Mouse (Mus musculus): ENCODE data around the gene Pdia2.
A peak's percentile ranks its signal among the peaks of the same experiment; 100 is the strongest.

Gene Pdia2

DNA sequence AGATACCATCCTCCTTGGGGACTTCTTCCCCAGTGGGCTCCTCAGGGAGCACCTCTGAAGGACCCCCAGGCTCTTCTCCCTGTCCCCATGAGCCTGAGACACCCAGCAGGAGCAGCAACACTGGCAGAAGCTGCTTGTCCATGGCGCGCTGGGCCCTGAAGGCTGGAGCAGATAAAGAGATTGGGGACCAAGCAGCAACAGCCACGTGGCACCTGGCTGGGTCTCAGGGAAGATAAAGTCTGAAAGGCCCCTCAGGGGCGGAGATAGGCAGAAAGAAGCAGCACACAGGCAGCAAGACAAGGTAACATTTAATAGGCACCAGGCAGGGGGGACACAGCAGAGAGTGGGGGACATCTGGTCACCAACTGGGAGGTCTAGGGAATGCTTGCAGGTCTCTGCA lies at the start of gene Pdia2:
Pdia2 (minus strand) TSS at position 196 of the 400 bp plus-strand sequence.
- no peak for DNase-seq

DNA sequence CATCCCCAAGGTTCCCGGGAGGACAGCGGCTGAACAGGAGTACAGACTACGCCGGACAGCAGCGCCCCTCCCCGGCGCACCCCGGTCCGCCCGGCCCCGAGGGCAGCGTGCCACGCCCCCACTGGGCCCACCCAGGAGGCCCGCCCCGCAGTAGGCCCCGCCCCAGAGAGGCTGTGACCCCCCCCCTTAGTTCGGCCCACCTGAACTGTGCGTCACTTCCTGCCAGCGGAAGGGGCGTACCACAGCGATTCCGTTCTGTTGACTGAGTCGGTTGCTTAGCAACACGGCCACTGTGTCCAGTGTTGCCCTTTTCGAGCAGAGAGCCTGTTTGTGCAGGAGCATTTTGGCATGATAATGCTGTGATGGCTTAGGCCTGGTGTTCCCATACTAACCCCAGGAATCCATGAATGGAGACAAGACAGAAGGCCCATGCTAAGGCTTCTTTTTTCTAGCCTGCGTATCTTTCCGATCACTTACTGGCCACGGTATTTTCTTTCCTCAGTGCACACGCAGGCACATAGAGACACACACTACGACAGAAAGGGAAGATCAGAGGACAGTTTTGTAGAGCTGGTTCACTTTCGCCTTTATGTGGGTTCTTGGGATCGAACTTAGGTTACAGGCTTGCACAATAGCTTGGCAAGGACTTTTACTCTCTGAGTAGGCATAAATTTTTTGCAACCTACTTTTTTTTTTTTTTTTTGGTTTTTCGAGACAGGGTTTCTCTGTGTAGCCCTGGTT lies 45.4 kb upstream of the Pdia2 start, which contains the start of gene Fam234a:
Fam234a (minus strand) TSS at position 142 of the 741 bp plus-strand sequence.
- peak; percentile 98 for DNase-seq

DNA sequence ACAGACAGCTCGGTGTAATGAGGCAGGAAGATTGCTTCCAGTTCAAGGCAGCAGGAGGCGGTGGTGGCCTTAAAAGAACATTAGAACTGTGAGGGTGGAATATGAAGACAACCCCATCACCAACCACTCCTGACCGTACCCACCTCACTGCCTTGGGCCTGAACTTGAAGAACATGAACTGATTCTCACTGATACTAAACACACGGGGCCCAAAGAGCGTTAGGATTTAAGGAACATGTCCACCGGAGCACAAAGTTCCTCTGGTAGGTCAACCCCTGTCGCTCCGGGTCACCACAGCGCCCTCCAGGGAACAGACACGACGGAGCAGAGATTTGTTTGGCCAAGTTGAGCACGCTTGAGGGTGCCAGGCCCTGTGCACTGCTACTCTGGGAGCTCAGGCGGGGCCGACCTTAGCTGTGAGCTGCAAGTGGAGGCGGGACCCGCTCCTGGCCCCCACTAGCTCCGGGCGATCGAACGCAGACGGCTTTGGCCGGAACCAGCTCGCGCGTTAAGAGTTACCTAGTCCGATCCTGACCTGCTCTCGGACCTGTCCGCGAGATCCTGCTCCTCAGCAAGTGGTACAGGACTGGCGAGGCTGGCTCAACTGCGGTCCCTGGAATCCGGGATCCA lies 44.7 kb upstream of the Pdia2 start:
- peak; percentile 87 for DNase-seq

DNA sequence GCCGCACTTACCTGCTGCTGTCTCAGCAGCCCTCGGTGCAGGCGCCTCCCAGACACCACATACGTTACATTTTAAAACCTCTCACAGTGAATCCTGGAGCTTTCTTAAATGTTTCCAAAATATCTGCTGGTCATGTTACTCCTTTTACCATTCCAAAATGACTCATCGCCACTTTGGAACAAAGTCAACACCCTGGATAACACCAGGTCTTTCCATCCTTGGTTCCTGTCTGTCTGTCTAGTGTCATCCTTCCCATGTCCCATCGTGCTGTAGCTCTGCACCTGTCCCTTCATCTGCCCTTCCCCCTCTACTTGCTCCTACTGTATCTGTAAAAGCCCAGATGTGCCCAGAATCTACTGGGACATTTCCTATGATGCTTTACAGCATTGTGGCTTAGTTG lies 42.1 kb upstream of the Pdia2 start:
- DNase-seq, result no peak

- DNase-seq, result no peak
Measured at GRCm38 (mm10) chr17:26240120-26240790, 41.4 kb upstream of the Pdia2 start.

- no peak for DNase-seq
Measured at GRCm38 (mm10) chr17:26239551-26239950, 40.7 kb upstream of the Pdia2 start.

DNA sequence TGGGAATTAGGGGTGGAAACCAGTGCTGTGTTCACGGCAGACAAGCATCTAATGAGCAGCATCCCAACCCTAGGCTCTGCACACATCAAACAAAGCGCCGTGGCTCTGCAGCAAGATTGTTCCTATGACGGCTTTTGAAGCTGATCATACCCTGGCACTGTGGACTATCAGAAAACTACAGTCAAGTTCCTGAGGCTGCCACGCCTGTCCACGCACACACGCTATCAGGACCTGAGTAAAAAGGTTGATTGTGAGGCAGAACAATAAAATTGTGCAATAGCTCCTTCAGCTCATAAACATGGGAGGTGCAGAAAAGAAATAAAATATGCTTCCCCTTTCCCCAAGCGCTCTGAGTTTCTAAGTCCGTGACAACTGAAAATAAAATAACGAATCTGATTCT lies 38.8 kb upstream of the Pdia2 start:
- peak; percentile 29 for DNase-seq

GRCm38 (mm10) chr17:26235077-26235815 lies 36.4 kb upstream of the Pdia2 start:
- peak; percentile 34 for DNase-seq

DNA sequence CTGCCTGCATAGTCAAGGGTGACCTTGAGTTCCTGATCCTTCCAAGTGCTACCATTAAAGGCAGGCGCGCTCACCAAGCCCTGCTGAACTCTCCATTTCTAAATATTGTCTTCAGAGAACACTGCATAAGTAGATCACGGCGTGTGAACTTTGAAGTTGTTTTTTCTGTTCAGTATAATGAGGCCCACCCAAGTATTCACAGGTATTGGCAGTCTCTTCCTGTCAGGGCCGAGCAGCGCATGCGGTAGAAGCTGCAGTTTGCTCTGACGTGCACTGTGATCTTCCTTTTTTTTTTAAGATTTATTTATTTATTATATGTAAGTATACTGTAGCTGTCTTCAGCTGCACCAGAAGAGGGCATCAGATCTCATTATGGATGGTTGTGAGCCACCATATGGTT lies 35.5 kb upstream of the Pdia2 start:
- DNase-seq, result no peak

DNA sequence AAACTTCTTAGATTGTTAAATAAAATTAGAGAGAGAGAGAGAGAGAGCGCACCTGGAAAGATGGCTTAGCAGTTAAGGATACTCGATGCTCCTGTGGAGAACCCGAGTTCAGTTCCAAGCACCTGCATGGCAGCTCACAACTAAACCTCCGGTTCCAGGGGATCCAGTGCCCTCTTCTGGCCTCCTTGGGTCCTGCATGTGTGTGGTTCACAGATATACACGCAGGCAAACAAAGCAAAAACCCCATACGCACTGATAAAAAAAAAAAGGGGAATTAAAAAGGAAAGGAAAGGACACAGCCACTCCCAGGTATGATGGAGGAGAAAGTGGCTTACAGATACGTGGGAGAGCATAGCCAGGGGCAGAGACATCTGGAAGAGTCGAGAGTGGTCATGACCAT lies 34.0 kb upstream of the Pdia2 start:
- peak; percentile 37 for DNase-seq

DNA sequence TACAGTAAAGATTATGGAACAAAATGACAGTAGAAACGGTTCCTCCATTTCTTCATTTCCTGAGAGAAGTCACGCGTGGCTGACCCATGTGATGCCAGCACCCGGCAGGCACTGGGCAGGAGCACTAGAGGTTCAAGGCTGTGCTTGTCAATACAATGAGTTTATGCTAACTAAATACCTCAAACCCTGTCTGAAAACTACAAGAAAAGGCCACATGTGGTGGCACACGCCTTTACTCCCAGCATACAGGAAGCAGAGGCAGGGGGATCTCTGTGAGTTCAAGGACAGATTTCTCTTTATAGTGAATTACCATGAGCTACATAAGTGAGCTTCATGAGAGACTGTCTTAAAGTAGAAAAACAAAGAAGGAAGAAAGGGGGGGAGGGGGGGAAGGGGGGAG lies 32.3 kb upstream of the Pdia2 start:
- DNase-seq, result no peak

GRCm38 (mm10) chr17:26229776-26230175 lies 30.9 kb upstream of the Pdia2 start:
- no peak for DNase-seq

- DNase-seq, result peak; percentile 87
Measured at GRCm38 (mm10) chr17:26225150-26225549, 26.3 kb upstream of the Pdia2 start.

DNA sequence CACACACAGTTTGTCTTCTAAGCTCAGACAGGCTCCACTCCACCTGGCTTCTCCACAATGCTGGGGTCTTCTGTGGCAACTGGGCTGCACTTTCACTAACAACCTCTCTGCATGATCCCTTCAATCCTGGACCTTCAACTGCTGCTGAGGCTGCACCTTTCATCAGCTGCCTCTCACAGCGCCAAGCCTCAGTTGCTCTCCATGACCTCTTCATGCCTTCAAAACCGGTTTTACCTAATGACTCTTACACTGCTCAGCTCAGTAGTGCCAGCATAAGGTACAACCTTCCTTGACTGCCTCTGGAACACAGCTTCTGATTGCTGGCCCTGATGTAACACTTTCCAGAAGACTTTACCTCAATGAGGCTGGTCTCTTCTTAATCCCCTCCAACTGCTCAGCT lies 22.6 kb upstream of the Pdia2 start:
- peak; percentile 35 for DNase-seq

DNA sequence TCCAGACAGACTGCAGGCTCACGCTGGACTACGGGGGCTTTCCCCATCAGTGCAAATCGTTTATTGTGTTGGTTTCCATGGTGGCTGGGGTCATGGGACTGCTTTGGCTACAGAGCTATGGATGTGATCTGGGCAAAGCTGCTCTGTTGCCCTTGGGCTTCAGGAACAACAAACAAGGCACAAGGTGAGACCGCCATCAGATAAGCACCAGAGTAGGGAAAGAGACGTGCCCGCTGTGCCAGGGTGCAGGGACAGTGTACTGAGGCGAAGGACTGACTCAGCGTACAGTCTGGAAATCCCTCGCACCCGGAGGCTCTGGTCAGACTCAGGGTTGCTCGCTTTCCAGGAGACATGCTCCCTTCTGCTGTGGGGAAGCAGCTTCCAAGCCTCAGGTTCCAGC lies 13.8 kb upstream of the Pdia2 start:
- DNase-seq, result no peak

- DNase-seq, result no peak
Measured at GRCm38 (mm10) chr17:26212241-26212640, 13.4 kb upstream of the Pdia2 start.

- no peak for DNase-seq
Measured at GRCm38 (mm10) chr17:26207686-26208085, 8.8 kb upstream of the Pdia2 start, which contains the start of gene Arhgdig. Arhgdig (minus strand) TSS chr17:26207786.

DNA sequence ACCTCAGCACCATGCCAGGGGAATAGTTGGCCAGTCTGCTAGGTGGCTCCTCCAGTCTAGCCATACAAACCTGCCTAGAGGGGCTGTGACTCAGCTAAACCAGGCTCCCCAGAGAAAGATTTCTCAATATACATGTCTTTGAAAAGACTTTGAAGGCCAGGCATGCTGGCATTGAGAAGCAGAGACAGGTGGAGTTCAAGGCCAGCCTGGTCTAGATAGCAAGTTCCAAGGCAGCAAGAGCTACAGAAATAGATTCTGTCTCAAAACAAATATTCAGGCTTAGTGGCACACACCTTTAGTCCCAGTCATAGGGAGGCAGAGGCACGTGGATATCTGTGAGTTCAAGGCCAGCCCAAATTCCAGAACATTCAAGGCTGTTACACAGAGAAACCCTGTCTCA lies 7.5 kb upstream of the Pdia2 start:
- no peak for DNase-seq

DNA sequence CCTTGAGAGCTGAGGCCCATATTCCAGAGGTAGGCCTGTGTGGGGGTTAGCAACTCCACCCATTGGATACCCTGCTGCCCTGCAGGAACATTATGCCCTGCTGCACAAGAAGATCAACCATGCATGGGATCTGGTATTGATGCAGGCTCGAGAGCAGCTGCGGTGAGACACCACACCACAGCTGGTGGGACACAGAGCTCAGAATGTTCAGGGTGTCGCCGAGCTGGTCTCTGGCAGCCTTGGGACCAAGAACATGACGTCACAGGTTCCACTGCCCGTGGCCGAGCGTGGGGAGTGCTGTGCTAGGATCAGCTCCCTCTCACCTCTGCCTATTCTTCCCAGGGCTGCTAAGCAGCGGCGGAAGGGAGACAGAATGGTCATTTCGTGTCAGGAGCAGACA lies 5.9 kb upstream of the Pdia2 start:
- DNase-seq, result no peak

DNA sequence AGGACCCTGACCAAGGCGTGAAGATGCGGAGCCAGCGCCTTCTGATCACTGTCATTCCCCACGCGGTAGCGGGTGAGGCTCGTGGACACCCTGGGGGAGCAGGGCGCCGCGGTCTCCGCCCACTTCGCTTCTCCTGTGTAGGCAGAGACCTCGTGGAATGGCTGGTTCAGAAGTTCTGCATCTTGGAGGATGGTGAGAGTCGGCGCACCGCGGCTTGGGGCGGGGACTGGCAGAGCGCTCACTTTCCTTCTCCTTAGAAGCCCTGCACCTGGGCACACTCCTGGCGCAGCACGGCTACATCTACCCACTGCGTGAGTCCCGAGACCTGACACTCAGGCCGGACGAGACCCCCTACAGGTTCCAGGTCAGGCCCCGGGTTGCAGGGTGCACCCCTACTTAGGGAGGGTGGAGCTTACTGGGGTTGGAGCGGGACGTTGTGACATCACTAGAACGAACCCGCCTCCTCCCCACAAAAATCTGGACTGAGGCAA lies 4.5 kb upstream of the Pdia2 start:
- peak; percentile 51 for DNase-seq

DNA sequence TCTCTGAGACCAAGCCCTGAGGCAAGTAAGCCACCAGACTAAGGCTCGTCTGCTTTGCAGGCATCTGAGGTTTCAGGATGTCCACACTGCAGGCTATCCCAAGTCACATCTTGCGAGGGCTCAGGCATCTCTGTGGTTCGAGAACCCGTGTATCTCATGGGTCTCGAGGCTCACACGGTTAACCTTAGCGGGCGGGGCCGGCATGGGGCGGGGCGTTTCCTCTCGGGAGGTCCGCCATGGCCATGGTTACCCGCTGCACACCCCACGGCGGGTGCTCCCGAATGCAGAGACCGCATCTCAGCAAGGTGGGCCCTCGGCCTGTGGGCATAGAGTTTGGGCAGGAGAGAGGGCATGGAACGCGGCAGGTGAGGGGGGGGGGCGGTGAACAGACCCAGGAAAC lies 3.9 kb upstream of the Pdia2 start, which contains the start of gene Rgs11:
Rgs11 (plus strand) TSS at position 215 of the 400 bp plus-strand sequence.
- DNase-seq, result peak; percentile 69

DNA sequence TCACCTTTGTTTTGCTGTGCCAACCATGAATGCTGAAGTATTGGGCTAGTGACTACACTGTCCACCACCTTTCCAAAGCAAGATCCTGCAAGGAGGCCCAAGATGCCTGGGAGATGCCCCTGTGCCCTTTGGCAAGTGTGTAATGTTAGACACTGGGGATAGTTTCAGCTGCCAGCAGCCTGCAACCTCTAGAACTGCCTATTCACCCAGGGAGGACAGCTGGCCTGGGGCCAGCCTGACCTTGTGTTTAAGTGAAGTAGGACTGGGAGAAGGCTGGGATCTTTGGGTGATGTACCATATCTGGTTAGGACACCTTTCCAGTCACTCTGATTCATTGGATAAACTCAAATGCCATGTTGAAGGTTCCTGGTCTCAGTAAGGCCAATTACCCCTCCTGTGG lies 3.1 kb upstream of the Pdia2 start:
- no peak for DNase-seq

All from lung, postnatal 36 days (tissue).